10 mouse cellular contexts compared by ENCODE assay signal in the genomic region with DNA sequence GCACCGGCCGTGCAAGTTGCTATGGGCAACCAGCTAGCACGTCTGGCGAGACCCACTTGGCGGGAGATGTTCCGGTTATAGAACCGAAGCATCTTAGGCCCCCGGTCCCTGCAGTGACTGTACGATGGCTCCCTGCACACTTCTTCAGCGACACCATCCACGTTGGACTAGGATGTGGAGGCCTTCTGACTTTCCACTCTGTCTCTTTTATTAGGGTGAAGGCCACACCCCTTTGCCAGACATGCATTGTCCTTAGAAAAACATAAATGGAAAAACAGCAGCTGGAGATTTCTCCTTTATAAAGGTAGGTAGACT. TPM values are rescaled to one million over a fixed set of nuclear protein-coding genes. Genes with fewer than 3 reads are reported as not detected.
A peak's percentile ranks its signal among the peaks of the same experiment; 100 is the strongest.
DNase-seq lines count a peak whose midpoint lies in the region; ATAC-seq and TF ChIP-seq lines count a peak whose summit lies in the region.
"Had no signal": no experiment of that assay in that cellular context is flagged by ENCODE, and none has a peak within 500 bp of the region (broad histone marks: within the 10 kb centered on the region; RNA-seq: fewer than 3 reads in every experiment).

No protein-coding gene starts in this region.

- TF ChIP-seq EP300 in ES-Bruce4 (IDR thresholded peaks at IDR 0.05; ENCODE audit: insufficient read depth, low read depth, low read length) = no peak

- H3K27ac ChIP-seq in heart, embryonic 13.5 days (replicated peaks) = peak overlapping the region; percentile 93
- H3K27ac ChIP-seq in ES-Bruce4 (ENCODE audit: insufficient read depth, low read length) = peak overlapping the region; percentile 31
- peak overlapping the region; percentile 80 for H3K27ac ChIP-seq in forebrain, postnatal 0 days (ENCODE audit: low read depth, low read length)
- peak overlapping the region; percentile 81 for H3K27ac ChIP-seq in macrophage

- under 1% methylated on average over 11 of the region's 11 CpGs for WGBS in heart, embryonic 13.5 days
- 1% methylated on average over 11 of the region's 11 CpGs for WGBS in forebrain, postnatal 0 days
- WGBS in macrophage (ENCODE audit: missing documents) = 0% methylated on average over 11 of the region's 11 CpGs

- peaks cover 11% of the 10 kb centered on the region for H3K4me1 ChIP-seq in heart, embryonic 13.5 days
- no peaks in the 10 kb centered on the region for H3K4me1 ChIP-seq in ES-Bruce4 (ENCODE audit: control insufficient read depth, insufficient read depth, low read length)
- H3K4me1 ChIP-seq in forebrain, postnatal 0 days (ENCODE audit: insufficient read depth) = peaks cover 5% of the 10 kb centered on the region; the same call in 1 of the 2 replicates

- no peak for TF ChIP-seq POLR2A in ES-Bruce4 (IDR thresholded peaks at IDR 0.05; ENCODE audit: insufficient read depth, low read length)

- no peak for ATAC-seq in heart, embryonic 13.5 days (ENCODE audit: extremely low read depth, insufficient number of reproducible peaks, low FRiP score, low TSS enrichment)
- no peak for ATAC-seq in forebrain, postnatal 0 days
- no peak for ATAC-seq in cerebellum, adult (ENCODE audit: insufficient number of reproducible peaks, low FRiP score, low TSS enrichment)

- H3K79me2 ChIP-seq in macrophage (ENCODE audit: inconsistent target) = peaks cover 11% of the 10 kb centered on the region; the same call in 1 of the 2 replicates

- 0 out of 2 replicates have a peak, but pooled peaks cover 6% of the 10 kb centered on the region for H3K9me3 ChIP-seq in heart, embryonic 13.5 days
- H3K9me3 ChIP-seq in ES-Bruce4 (replicated peaks; ENCODE audit: control insufficient read depth, insufficient read depth, low read length, poor library complexity, severe bottlenecking) = peaks cover 4% of the 10 kb centered on the region; the same call in 1 of the 2 replicates
- no peaks in the 10 kb centered on the region for H3K9me3 ChIP-seq in forebrain, postnatal 0 days (ENCODE audit: low read length)

- H3K27me3 ChIP-seq in heart, embryonic 13.5 days (replicated peaks) = no peaks in the 10 kb centered on the region
- H3K27me3 ChIP-seq in ES-Bruce4 (ENCODE audit: control insufficient read depth, insufficient read depth, low read length, poor library complexity, severe bottlenecking) = no peaks in the 10 kb centered on the region
- no peaks in the 10 kb centered on the region for H3K27me3 ChIP-seq in forebrain, postnatal 0 days (ENCODE audit: insufficient read depth, low read length)

- peak overlapping the region; percentile 80 for H3K4me2 ChIP-seq in heart, embryonic 13.5 days
- H3K4me2 ChIP-seq in forebrain, postnatal 0 days (ENCODE audit: low read depth) = peak overlapping the region; percentile 55

- H3K9ac ChIP-seq in heart, embryonic 13.5 days = peak overlapping the region; percentile 88
- peak overlapping the region; percentile 75 for H3K9ac ChIP-seq in ES-Bruce4 (ENCODE audit: low read depth, poor library complexity, severe bottlenecking)
- H3K9ac ChIP-seq in forebrain, postnatal 0 days = peak overlapping the region; percentile 64

- intact Hi-C loops in gastrocnemius, postnatal 14 days (cut with DNase I; ENCODE audit: low total_unique reads) = no loop called here

- TF ChIP-seq CTCF in ES-Bruce4 (IDR thresholded peaks at IDR 0.05; ENCODE audit: low read depth, low read length) = no peak
- no peak for TF ChIP-seq CTCF in forebrain, postnatal 0 days (IDR thresholded peaks at IDR 0.05; ENCODE audit: low read depth)

- no peak for DNase-seq in heart, adult 9 months (ENCODE audit: low spot score in 2 of 2)
- no peak for DNase-seq in forebrain, postnatal 0 days
- no peak for DNase-seq in right cerebral cortex, postnatal 4 days
- no peak for DNase-seq in gastrocnemius, postnatal 14 days

- peaks cover 31% of the 10 kb centered on the region for H3K36me3 ChIP-seq in heart, embryonic 13.5 days
- H3K36me3 ChIP-seq in ES-Bruce4 (ENCODE audit: control insufficient read depth, insufficient read depth, low read length, poor library complexity, severe bottlenecking) = peaks cover 18% of the 10 kb centered on the region
- H3K36me3 ChIP-seq in forebrain, postnatal 0 days (ENCODE audit: insufficient read depth) = peaks cover 18% of the 10 kb centered on the region
- peaks cover 22% of the 10 kb centered on the region for H3K36me3 ChIP-seq in macrophage (ENCODE audit: inconsistent target)

- peak overlapping the region; percentile 78 for H3K4me3 ChIP-seq in heart, embryonic 13.5 days
- H3K4me3 ChIP-seq in ES-Bruce4 (ENCODE audit: low read depth, low read length) (peak overlapping the region; percentile 75), macrophage (ENCODE audit: inconsistent target) (peak overlapping the region; percentile 78)
- peak overlapping the region; percentile 62 for H3K4me3 ChIP-seq in forebrain, postnatal 0 days (ENCODE audit: low read depth, low read length)

RNA-seq across cellular contexts. Expression of gene Amz2, which starts 0.5 kb away (rescaled TPM):
- 33.4 and 38.1 TPM in 2 replicates for polyA plus RNA-seq in heart, embryonic 13.5 days (2015; fragmentation: Nextera tagmentation; extraction: Ambion mirVana)
- polyA plus RNA-seq in ES-Bruce4 (2011; ENCODE audit: insufficient read depth, insufficient read length, low read depth, missing spikeins) (78.5 and 80.2 TPM in 2 replicates), macrophage (2018) (22.7 to 28.5 TPM (median 22.9 TPM) in 3 replicates)
- total RNA-seq in forebrain, postnatal 0 days (2014; rRNA removed) = 200 and 213 TPM in 2 replicates
- 45.5 and 46.2 TPM in 2 replicates for polyA plus RNA-seq in forebrain, postnatal 0 days (2015; fragmentation: Nextera tagmentation; extraction: Ambion mirVana)
- total RNA-seq in macrophage (2018; cell fraction: chromatin; rRNA removed) = 10 to 100 TPM; 25.6 to 95.9 (median 56.5) TPM
- total RNA-seq in macrophage (2018; cell fraction: cytosol; rRNA removed) = 10 to 100 TPM; 24.6 to 33.2 (median 29.0) TPM
- 10 to 100 TPM; 32.1 to 79.2 (median 45.3) TPM for total RNA-seq in macrophage (2018; cell fraction: nucleus; rRNA removed)
- total RNA-seq in gastrocnemius, postnatal 14 days (2021) = 10 to 100 TPM; 40.0 to 46.2 TPM

RNA-seq across cellular contexts. Expression of gene 9930022D16Rik, which starts 12.5 kb away (rescaled TPM):
- polyA plus RNA-seq in heart, embryonic 13.5 days (2015; fragmentation: Nextera tagmentation; extraction: Ambion mirVana) = 0.05 TPM in 1 of 2 replicates, not detected in the other
- polyA plus RNA-seq in ES-Bruce4 (2011; ENCODE audit: insufficient read depth, insufficient read length, low read depth, missing spikeins) (not detected in 2 replicates), macrophage (2018) (0.28 to 1.1 TPM (median 0.40 TPM) in 3 replicates)
- total RNA-seq in forebrain, postnatal 0 days (2014; rRNA removed) = not detected in 2 replicates
- polyA plus RNA-seq in forebrain, postnatal 0 days (2015; fragmentation: Nextera tagmentation; extraction: Ambion mirVana) = not detected in 2 replicates
- total RNA-seq in macrophage (2018; cell fraction: chromatin; rRNA removed) = 10 to 100 TPM in 16 of 26 experiments, 1 to 10 TPM in 10; 4.7 to 50.1 (median 11.3) TPM
- 1 to 10 TPM in 3 of 26 experiments, under 1 TPM in 23; 0.04 to 2.1 (median 0.42) TPM for total RNA-seq in macrophage (2018; cell fraction: cytosol; rRNA removed)
- total RNA-seq in macrophage (2018; cell fraction: nucleus; rRNA removed) = 10 to 100 TPM in 19 of 26 experiments, 1 to 10 TPM in 7; 5.1 to 42.5 (median 15.9) TPM
- total RNA-seq in gastrocnemius, postnatal 14 days (2021) = not detected
- total RNA-seq: common myeloid progenitor, adult 5-6 weeks; left cerebral cortex, postnatal 14 days had no signal

RNA-seq across cellular contexts. Expression of gene Arsg, which starts 46.9 kb away (rescaled TPM):
- polyA plus RNA-seq in heart, embryonic 13.5 days (2015; fragmentation: Nextera tagmentation; extraction: Ambion mirVana) = 3.8 and 3.9 TPM in 2 replicates
- polyA plus RNA-seq in ES-Bruce4 (2011; ENCODE audit: insufficient read depth, insufficient read length, low read depth, missing spikeins) (5.7 and 5.8 TPM in 2 replicates), macrophage (2018) (2.1 to 3.4 TPM (median 2.5 TPM) in 3 replicates)
- 5.3 and 6.5 TPM in 2 replicates for total RNA-seq in forebrain, postnatal 0 days (2014; rRNA removed)
- polyA plus RNA-seq in forebrain, postnatal 0 days (2015; fragmentation: Nextera tagmentation; extraction: Ambion mirVana) = 6.9 and 7.8 TPM in 2 replicates
- total RNA-seq in macrophage (2018; cell fraction: chromatin; rRNA removed) = 10 to 100 TPM; 10.1 to 29.8 (median 19.5) TPM
- total RNA-seq in macrophage (2018; cell fraction: cytosol; rRNA removed) = 1 to 10 TPM; 1.9 to 5.1 (median 3.2) TPM
- total RNA-seq in macrophage (2018; cell fraction: nucleus; rRNA removed) = 10 to 100 TPM in 17 of 26 experiments, 1 to 10 TPM in 9; 6.0 to 20.6 (median 11.4) TPM
- 1 to 10 TPM; 5.7 to 7.1 TPM for total RNA-seq in gastrocnemius, postnatal 14 days (2021)

RNA-seq across cellular contexts. Expression of gene Slc16a6, which starts 47.2 kb away (rescaled TPM):
- 9.6 and 9.7 TPM in 2 replicates for polyA plus RNA-seq in heart, embryonic 13.5 days (2015; fragmentation: Nextera tagmentation; extraction: Ambion mirVana)
- polyA plus RNA-seq in ES-Bruce4 (2011; ENCODE audit: insufficient read depth, insufficient read length, low read depth, missing spikeins) (12.7 and 14.7 TPM in 2 replicates), macrophage (2018) (42.9 to 88.7 TPM (median 63.5 TPM) in 3 replicates)
- total RNA-seq in forebrain, postnatal 0 days (2014; rRNA removed) = 6.8 and 9.8 TPM in 2 replicates
- polyA plus RNA-seq in forebrain, postnatal 0 days (2015; fragmentation: Nextera tagmentation; extraction: Ambion mirVana) = 5.4 and 6.9 TPM in 2 replicates
- 100 to 1,000 TPM in 25 of 26 experiments, 10 to 100 TPM in 1; 68.8 to 273 (median 190) TPM for total RNA-seq in macrophage (2018; cell fraction: chromatin; rRNA removed)
- 100 to 1,000 TPM in 5 of 26 experiments, 10 to 100 TPM in 21; 41.7 to 127 (median 76.9) TPM for total RNA-seq in macrophage (2018; cell fraction: cytosol; rRNA removed)
- 100 to 1,000 TPM in 25 of 26 experiments, 10 to 100 TPM in 1; 85.2 to 241 (median 194) TPM for total RNA-seq in macrophage (2018; cell fraction: nucleus; rRNA removed)
- 10 to 100 TPM; 10.9 to 19.9 TPM for total RNA-seq in gastrocnemius, postnatal 14 days (2021)

Comparison
In these comparisons a context has a peak if more than half of its experiments do, and no peak if none do; other contexts are left out.
1. H3K27ac ChIP-seq: peak in every context shown above with its lines; median percentile 93 in heart, embryonic 13.5 days; 81 in macrophage; 80 in forebrain, postnatal 0 days; 31 in ES-Bruce4.